Mouse (Mus musculus) cortical plate, adult 2 months (tissue): Measurements from ENCODE around the gene Mamdc2. TPM values are rescaled to one million over a fixed set of nuclear protein-coding genes. Genes with fewer than 3 reads are reported as not detected.
A peak's percentile ranks its signal among the peaks of the same experiment; 100 is the strongest.

Experiments used
- H3K27ac ChIP-seq: fragments of 200-500 bp; 2 replicates; pipeline ENCODE4 v1.5.1; 2012; ENCODE audit warnings: low read length, control low read depth, inconsistent platforms; ENCODE audit not compliant: insufficient read depth
- H3K4me1 ChIP-seq: fragments of 200-500 bp; 2 replicates; pipeline ENCODE4 v1.6.1; 2011; ENCODE audit warnings: low read length; ENCODE audit not compliant: control insufficient read depth, insufficient read depth
- H3K4me3 ChIP-seq: fragments of 200-500 bp; 2 replicates; pipeline ENCODE4 v1.5.1; 2011; ENCODE audit warnings: mild to moderate bottlenecking, low read length, control low read depth; ENCODE audit not compliant: insufficient read depth
- CTCF ChIP-seq: fragments of 200-500 bp; IDR thresholded peaks from 2 replicates; pipeline ENCODE4 v1.5.1; 2011; ENCODE audit warnings: mild to moderate bottlenecking, control low read depth, low read length; ENCODE audit not compliant: insufficient read depth; ENCODE audit errors: extremely low read depth
- POLR2A ChIP-seq: fragments of 200-500 bp; IDR thresholded peaks from 2 replicates; pipeline ENCODE4 v1.6.1; 2011; ENCODE audit warnings: mild to moderate bottlenecking, low read length, control low read depth; ENCODE audit not compliant: insufficient read depth; ENCODE audit errors: extremely low read depth
- polyA plus RNA-seq: library from polyadenylated mRNA; depleted of rRNA; stranded (reverse); fragments of >200 nt; gene quantifications from 2 replicates; pipeline ENCODE4 v1.2.3, GENCODE M21; 2012

Gene Mamdc2
- polyA plus RNA-seq, 1 experiment: 0.92 TPM

DNA sequence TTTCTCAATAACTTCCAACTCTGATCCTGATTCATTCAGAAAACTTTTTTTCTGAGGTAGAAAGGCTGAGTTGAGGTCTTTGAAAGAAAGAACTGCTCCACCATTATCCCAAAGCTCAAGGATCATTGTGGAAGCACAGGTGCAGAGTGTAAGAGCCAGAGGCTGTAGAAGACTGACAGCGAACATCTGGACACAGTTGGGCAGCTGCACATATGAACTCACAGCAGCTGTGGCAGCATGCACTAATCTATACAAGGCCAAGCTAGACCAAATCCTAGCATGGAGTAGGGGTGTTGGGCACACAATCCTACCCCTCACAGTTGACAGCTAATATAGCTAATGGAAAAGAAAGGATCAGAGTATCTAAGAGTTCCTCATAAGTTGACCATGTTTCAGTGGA lies 115.4 kb downstream of the Mamdc2 start:
- Histone ChIP-seq H3K4me3 (no peak overlapping the region), H3K27ac (no peak overlapping the region), H3K4me1 (peaks cover 1% of the 10 kb centered on the region; the same call in 1 of the 2 replicates)
- no peak for TF ChIP-seq POLR2A
- no peak for TF ChIP-seq CTCF

GRCm38 (mm10) chr19:23330842-23331241 lies 117.4 kb downstream of the Mamdc2 start:
- Histone ChIP-seq H3K4me1 (peaks cover 1% of the 10 kb centered on the region; the same call in 1 of the 2 replicates), H3K4me3 (no peak overlapping the region), H3K27ac (no peak overlapping the region)
- TF ChIP-seq CTCF: no peak
- TF ChIP-seq POLR2A: no peak

DNA sequence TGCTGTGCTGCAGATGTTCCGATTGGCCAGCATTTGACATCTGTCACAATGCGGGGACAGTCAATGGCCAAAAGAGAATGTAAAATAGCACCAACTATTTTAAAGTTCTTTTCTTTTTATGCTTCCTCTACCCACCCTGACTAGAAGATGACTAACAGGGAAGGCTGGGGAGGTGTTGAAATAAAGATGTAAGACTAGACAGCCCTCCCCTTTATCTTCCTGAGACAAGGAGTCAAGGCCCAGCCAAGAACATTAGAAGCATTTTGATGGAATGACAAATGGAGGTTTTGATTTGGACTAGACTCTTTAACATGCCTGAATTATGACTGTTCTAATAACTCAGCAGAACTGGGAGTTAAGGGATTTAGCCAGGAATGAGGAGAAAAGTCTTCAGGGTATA lies 118.9 kb downstream of the Mamdc2 start:
- Histone ChIP-seq H3K27ac (no peak overlapping the region), H3K4me3 (no peak overlapping the region), H3K4me1 (peaks cover 1% of the 10 kb centered on the region; the same call in 1 of the 2 replicates)
- TF ChIP-seq POLR2A (no peak), CTCF (no peak)

GRCm38 (mm10) chr19:23327056-23327640 lies 121.1 kb downstream of the Mamdc2 start:
- Histone ChIP-seq H3K27ac (no peak overlapping the region), H3K4me1 (peaks cover 1% of the 10 kb centered on the region; the same call in 1 of the 2 replicates), H3K4me3 (no peak overlapping the region)
- TF ChIP-seq POLR2A (no peak), CTCF (no peak)

DNA sequence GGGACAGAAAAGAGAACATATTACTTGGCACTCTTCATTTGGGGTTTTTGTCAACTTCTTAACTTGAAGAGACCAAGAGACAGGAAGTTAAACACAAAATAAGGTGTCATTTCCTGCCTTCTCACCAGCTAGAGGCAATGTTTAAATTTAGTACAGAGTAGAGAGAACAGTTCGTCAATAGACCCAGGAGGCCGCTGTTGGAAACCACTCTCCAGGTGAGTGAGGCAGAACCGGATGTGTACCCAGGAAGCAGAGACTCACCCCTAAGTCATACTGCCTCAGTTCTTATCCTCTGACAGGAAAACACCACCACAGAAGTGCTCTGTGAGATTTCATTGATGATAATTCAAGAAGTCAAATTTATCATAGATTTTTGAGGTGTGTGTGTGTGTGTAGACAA lies 125.1 kb downstream of the Mamdc2 start:
- no peaks in the 10 kb centered on the region for H3K4me1 ChIP-seq
- H3K4me3 ChIP-seq: no peak overlapping the region
- TF ChIP-seq CTCF: no peak
- TF ChIP-seq POLR2A: no peak
- H3K27ac ChIP-seq: no peak overlapping the region

GRCm38 (mm10) chr19:23317989-23318358 lies 130.3 kb downstream of the Mamdc2 start:
- no peak overlapping the region for H3K27ac ChIP-seq
- no peaks in the 10 kb centered on the region for H3K4me1 ChIP-seq
- no peak overlapping the region for H3K4me3 ChIP-seq
- TF ChIP-seq POLR2A: no peak
- TF ChIP-seq CTCF: no peak

DNA sequence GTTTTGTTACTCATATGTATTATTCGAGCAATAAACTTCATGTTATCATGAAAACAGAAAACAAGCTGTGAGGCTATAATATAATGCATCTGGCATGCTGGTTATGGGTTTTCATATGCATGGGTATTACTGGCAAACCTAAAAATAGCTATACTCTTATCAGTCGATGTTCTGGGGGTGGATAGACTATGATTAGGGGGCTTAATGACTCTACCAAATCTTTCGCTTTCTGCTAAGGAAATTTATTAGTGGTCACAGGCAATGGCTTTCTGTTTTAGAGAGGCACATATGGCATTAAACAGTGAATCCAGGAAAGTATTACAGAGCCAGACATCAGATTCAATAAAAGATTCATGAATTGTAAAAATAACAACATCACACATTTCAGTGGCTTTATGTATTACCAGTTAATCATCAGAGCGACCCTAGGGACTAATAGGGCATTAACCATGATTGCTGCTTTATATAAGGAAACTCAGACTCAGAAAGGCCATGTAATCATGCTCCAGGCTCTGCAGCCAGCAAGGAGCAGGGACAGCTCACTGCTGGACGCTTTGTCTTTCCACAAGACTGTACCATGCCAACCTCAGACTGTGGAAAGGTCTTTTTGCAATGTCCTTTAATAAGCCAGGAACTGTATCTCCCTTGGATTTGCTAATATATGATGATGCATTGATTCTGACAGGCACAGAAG lies 130.8 kb downstream of the Mamdc2 start:
- H3K4me3 ChIP-seq: no peak overlapping the region
- TF ChIP-seq POLR2A (no peak), CTCF (no peak)

DNA sequence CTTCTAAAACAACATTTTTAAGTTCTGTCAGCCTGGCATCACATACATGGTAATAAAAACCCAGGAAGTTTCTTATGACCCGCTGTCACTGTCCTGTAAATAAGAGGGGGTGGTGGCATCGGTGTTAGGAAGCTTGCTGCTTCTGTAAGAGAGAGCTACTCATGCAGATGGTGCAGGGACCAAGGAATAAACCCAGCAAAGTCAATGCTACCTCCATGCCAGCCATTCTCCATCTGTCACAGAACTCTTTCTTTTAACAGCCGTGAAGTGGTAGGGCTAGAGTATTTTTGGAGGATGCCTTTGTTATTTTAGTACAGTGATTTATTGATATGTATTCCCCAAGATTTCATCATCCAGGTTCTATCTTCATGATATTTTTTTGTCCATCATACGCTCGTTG lies 131.4 kb downstream of the Mamdc2 start:
- Histone ChIP-seq H3K27ac (no peak overlapping the region), H3K4me1 (no peaks in the 10 kb centered on the region), H3K4me3 (no peak overlapping the region)
- no peak for TF ChIP-seq POLR2A
- no peak for TF ChIP-seq CTCF

More for the DNA sequence above, 130.8 kb downstream of the Mamdc2 start:
- no peak overlapping the region for H3K27ac ChIP-seq
- H3K4me1 ChIP-seq: no peaks in the 10 kb centered on the region

DNA sequence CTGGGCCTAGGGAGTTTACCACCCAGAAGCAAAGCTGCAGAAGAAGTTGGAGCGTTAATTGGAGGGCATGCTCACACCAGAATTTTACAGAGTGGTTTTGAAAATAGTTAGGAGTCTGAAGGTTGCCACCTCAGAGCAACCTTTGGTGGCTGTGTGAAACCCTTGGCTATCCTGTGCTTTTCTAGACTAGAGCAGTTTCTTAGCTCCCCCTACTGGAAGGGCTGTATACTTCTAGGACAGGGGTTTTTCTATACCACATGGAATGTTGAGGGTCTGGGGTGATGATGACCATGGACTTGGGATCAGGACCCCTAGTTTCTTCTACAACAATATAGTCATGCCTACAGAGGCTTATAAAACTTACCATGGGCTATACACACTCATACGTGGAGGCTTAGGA lies 138.3 kb downstream of the Mamdc2 start:
- TF ChIP-seq CTCF: no peak
- no peak for TF ChIP-seq POLR2A
- H3K27ac ChIP-seq: no peak overlapping the region
- H3K4me3 ChIP-seq: no peak overlapping the region
- no peaks in the 10 kb centered on the region for H3K4me1 ChIP-seq

DNA sequence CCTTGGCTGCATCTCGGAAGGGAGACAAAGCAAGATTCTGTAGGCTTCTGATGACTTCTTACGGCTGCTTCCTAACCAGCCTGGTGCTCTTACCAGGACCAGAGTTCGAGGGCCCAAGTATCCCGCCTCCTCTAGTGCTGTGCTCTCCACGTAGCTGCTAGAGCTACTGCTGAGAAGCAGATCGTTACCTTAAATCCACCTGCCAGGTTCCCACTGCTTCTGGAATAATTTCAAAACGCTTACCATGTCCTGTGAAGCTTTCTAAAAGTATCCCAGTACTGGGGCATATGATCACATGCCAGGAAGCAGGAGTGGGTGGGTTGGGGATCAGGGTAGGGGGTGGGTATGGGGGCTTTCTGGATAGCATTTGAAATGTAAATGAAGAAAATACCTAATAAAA lies 141.6 kb downstream of the Mamdc2 start:
- TF ChIP-seq POLR2A: no peak
- TF ChIP-seq CTCF: no peak
- Histone ChIP-seq H3K4me1 (no peaks in the 10 kb centered on the region), H3K27ac (no peak overlapping the region), H3K4me3 (no peak overlapping the region)

- no peak overlapping the region for H3K4me3 ChIP-seq
- TF ChIP-seq POLR2A: no peak
- no peak for TF ChIP-seq CTCF
- H3K27ac ChIP-seq: peak overlapping the region; percentile 21
- H3K4me1 ChIP-seq: peaks cover 3% of the 10 kb centered on the region; the same call in 1 of the 2 replicates
These were observed 148.3 kb downstream of the Mamdc2 start for GRCm38 (mm10) chr19:23299987-23300386.
